Mouse (Mus musculus) kidney, embryonic 14.5 days (tissue): ENCODE results near the gene Pdzrn3. TPM values are rescaled to one million over a fixed set of nuclear protein-coding genes. Genes with fewer than 3 reads are reported as not detected.

Source experiments
- ATAC-seq: fragments of 200-750 bp; cut with Nextera tagmentation; 2 replicates; pipeline ENCODE4 v1.8.0; 2017; ENCODE audit warnings: moderate number of reproducible peaks, mild to moderate bottlenecking, moderate TSS enrichment, moderate library complexity; ENCODE audit not compliant: low FRiP score, low TSS enrichment
- H3K27ac ChIP-seq: fragments of 300-500 bp; sonication (generic); 2 replicates; pipeline ENCODE4 v1.5.1; 2014; ENCODE audit warnings: low read depth, mild to moderate bottlenecking, low read length, moderate library complexity, mixed read lengths
- H3K27me3 ChIP-seq: fragments of 300-500 bp; sonication (generic); 2 replicates; pipeline ENCODE4 v1.6.1; 2014; ENCODE audit warnings: mild to moderate bottlenecking, low read length; ENCODE audit not compliant: control insufficient read depth, insufficient read depth
- H3K36me3 ChIP-seq: fragments of 300-500 bp; sonication (generic); 2 replicates; pipeline ENCODE4 v1.6.1; 2014; ENCODE audit warnings: low read length, mixed read lengths; ENCODE audit not compliant: control insufficient read depth, insufficient read depth
- H3K4me1 ChIP-seq: fragments of 300-500 bp; sonication (generic); 2 replicates; pipeline ENCODE4 v1.6.1; 2014; ENCODE audit warnings: low read length, mixed read lengths; ENCODE audit not compliant: control insufficient read depth, insufficient read depth
- H3K4me2 ChIP-seq: fragments of 300-500 bp; sonication (generic); replicated peaks from 2 replicates; pipeline ENCODE4 v1.6.1; 2014; ENCODE audit warnings: low read depth, mild to moderate bottlenecking, low read length
- H3K4me3 ChIP-seq: fragments of 300-500 bp; sonication (generic); 2 replicates; pipeline ENCODE4 v1.5.1; 2014; ENCODE audit warnings: mild to moderate bottlenecking, low read length
- H3K9ac ChIP-seq: fragments of 300-500 bp; sonication (generic); 2 replicates; pipeline ENCODE4 v1.6.1; 2014; ENCODE audit warnings: low read depth, mild to moderate bottlenecking, low read length, moderate library complexity
- H3K9me3 ChIP-seq: fragments of 300-500 bp; sonication (generic); 2 replicates; pipeline ENCODE4 v1.6.1; 2016; ENCODE audit warnings: low read length; ENCODE audit not compliant: control insufficient read depth
- WGBS: fragments of 180-500 bp; shearing (Covaris S2); extraction: QIAGEN DNeasy Blood & Tissue Kit; methylation state at CpG from one replicate; pipeline ENCODE4 v1.1.7; 2014; 5-methylcytosine and 5-hydroxymethylcytosine counted together
- polyA plus RNA-seq: library from polyadenylated mRNA; unstranded; fragments of >200 nt; fragmentation: Nextera tagmentation; extraction: Ambion mirVana; gene quantifications from 2 replicates; pipeline ENCODE4 v1.2.1, GENCODE M21; 2014

Gene Pdzrn3
- polyA plus RNA-seq, 1 experiment from 2014 or later: 12.1 TPM

GRCm38 (mm10) chr6:101360211-101360737 is 17.4 kb downstream of the Pdzrn3 start:
- no peak overlapping the region for H3K9ac ChIP-seq
- WGBS: 46% methylated on average over 12 of the region's 12 CpGs
- H3K4me3 ChIP-seq: no peak overlapping the region
- H3K4me2 ChIP-seq: no peak overlapping the region
- H3K27ac ChIP-seq: peak overlapping the region; percentile 59; the same call in 1 of the 2 replicates
- H3K4me1 ChIP-seq: peaks cover 24% of the 10 kb centered on the region
- no peaks in the 10 kb centered on the region for H3K9me3 ChIP-seq
- no peaks in the 10 kb centered on the region for H3K27me3 ChIP-seq
- H3K36me3 ChIP-seq: no peaks in the 10 kb centered on the region
- peak; percentile 73 for ATAC-seq

GRCm38 (mm10) chr6:101359646-101360045 is 18.1 kb downstream of the Pdzrn3 start:
- H3K4me1 ChIP-seq: peaks cover 24% of the 10 kb centered on the region
- 69% methylated on average over 4 of the region's 4 CpGs for WGBS
- no peaks in the 10 kb centered on the region for H3K36me3 ChIP-seq
- H3K9ac ChIP-seq: no peak overlapping the region
- H3K4me2 ChIP-seq: no peak overlapping the region
- H3K27ac ChIP-seq: peak overlapping the region; percentile 59; the same call in 1 of the 2 replicates
- H3K27me3 ChIP-seq: no peaks in the 10 kb centered on the region
- ATAC-seq: no peak
- no peaks in the 10 kb centered on the region for H3K9me3 ChIP-seq
- no peak overlapping the region for H3K4me3 ChIP-seq

DNA sequence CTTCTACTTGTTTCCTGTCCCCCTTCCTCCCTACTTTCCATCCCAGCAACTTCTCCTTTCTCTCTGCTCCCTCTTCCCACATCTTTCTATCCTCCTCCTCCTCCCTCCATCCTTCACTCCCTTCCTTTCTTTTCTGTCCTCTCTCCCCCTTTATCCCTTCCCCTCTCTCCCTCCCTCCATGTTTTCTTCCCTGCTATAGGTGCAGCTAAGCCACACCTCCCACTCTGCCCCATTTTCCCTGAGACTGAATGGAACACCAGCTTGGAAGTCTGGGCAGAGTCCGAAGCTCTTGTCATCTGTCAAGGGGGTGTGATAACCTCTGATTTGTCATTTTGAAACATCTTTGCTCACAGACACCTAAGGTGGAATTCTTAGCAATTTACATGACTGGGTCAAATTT is 22.8 kb downstream of the Pdzrn3 start:
- H3K27me3 ChIP-seq: no peaks in the 10 kb centered on the region
- no peak overlapping the region for H3K4me2 ChIP-seq
- H3K9me3 ChIP-seq: no peaks in the 10 kb centered on the region
- no peaks in the 10 kb centered on the region for H3K36me3 ChIP-seq
- H3K27ac ChIP-seq: no peak overlapping the region
- H3K4me3 ChIP-seq: no peak overlapping the region
- H3K4me1 ChIP-seq: peaks cover 17% of the 10 kb centered on the region
- no peak for ATAC-seq
- H3K9ac ChIP-seq: no peak overlapping the region
- WGBS: 53% methylated on average over 1 of the region's 1 CpGs

DNA sequence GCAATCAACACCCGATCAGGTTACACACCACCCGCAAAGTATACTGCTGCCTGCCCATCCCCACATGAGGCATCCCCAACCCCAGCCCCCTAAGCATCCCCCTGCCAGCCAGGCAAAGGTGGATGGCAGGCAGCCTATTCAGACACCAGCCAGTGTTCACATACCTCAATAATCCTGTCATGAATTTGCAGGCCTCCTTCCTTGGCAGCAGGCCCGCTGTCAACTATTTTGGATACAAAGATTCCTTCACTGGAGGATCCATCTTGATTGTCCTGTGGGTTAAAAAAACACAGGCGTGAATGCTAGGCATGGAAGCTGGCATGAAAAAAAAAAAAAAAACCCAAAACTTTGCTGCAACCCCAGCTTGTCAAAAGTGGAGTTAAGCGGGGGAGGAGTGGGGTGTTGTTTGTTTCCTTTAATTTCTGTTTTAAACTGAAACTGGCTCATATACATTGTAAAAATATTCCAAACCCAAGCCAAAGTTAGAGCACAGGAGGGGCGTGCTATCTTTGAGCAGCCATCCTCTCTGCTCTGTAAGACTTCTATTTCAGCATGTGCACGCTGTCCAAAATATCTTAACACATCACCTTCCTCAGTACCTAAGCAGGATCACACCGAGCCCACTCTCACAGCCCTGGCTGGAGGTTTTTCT is 23.3 kb downstream of the Pdzrn3 start:
- ATAC-seq: no peak
- WGBS: 61% methylated on average over 8 of the region's 8 CpGs
- Histone ChIP-seq H3K36me3 (no peaks in the 10 kb centered on the region), H3K9ac (no peak overlapping the region), H3K4me2 (no peak overlapping the region), H3K9me3 (no peaks in the 10 kb centered on the region), H3K27me3 (no peaks in the 10 kb centered on the region), H3K27ac (no peak overlapping the region), H3K4me1 (peaks cover 13% of the 10 kb centered on the region; the same call in 1 of the 2 replicates), H3K4me3 (no peak overlapping the region)

GRCm38 (mm10) chr6:101353701-101354100 is 24.0 kb downstream of the Pdzrn3 start:
- no peak for ATAC-seq
- WGBS: 67% methylated on average over 7 of the region's 7 CpGs

DNA sequence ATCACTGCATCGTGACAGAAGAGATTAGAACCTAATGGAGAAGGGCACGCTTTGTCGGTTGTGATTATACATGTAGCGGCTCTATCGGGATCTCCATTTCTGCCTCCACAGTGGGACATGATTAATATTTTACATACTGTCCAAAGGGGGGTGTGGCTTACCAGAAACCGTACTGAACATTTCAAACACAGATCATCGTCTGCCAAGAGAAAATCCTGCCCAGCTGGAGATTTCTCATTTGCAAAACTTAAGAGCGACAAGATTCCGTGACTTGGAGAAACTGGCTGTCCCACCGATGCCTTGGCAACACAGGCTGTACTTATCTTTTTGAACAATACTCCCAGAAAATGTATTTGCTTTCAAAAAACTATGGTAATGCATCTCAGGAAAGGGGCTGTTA is 25.1 kb downstream of the Pdzrn3 start:
- no peak for ATAC-seq
- Histone ChIP-seq H3K9me3 (no peaks in the 10 kb centered on the region), H3K36me3 (no peaks in the 10 kb centered on the region), H3K4me1 (peaks cover 10% of the 10 kb centered on the region; the same call in 1 of the 2 replicates), H3K27ac (no peak overlapping the region), H3K4me2 (no peak overlapping the region), H3K9ac (no peak overlapping the region), H3K4me3 (no peak overlapping the region), H3K27me3 (no peaks in the 10 kb centered on the region)
- 79% methylated on average over 10 of the region's 10 CpGs for WGBS

More at GRCm38 (mm10) chr6:101353701-101354100, 24.0 kb downstream of the Pdzrn3 start:
- no peak overlapping the region for H3K4me2 ChIP-seq
- no peak overlapping the region for H3K9ac ChIP-seq
- no peaks in the 10 kb centered on the region for H3K36me3 ChIP-seq
- H3K4me3 ChIP-seq: no peak overlapping the region
- no peaks in the 10 kb centered on the region for H3K9me3 ChIP-seq
- H3K27me3 ChIP-seq: no peaks in the 10 kb centered on the region
- peaks cover 13% of the 10 kb centered on the region; the same call in 1 of the 2 replicates for H3K4me1 ChIP-seq
- no peak overlapping the region for H3K27ac ChIP-seq

GRCm38 (mm10) chr6:101351100-101351499 is 26.6 kb downstream of the Pdzrn3 start:
- Histone ChIP-seq H3K9ac (no peak overlapping the region), H3K9me3 (no peaks in the 10 kb centered on the region), H3K4me2 (no peak overlapping the region), H3K27me3 (no peaks in the 10 kb centered on the region), H3K4me1 (peaks cover 10% of the 10 kb centered on the region; the same call in 1 of the 2 replicates), H3K27ac (no peak overlapping the region), H3K36me3 (no peaks in the 10 kb centered on the region), H3K4me3 (no peak overlapping the region)
- WGBS: 68% methylated on average over 1 of the region's 1 CpGs
- ATAC-seq: no peak

DNA sequence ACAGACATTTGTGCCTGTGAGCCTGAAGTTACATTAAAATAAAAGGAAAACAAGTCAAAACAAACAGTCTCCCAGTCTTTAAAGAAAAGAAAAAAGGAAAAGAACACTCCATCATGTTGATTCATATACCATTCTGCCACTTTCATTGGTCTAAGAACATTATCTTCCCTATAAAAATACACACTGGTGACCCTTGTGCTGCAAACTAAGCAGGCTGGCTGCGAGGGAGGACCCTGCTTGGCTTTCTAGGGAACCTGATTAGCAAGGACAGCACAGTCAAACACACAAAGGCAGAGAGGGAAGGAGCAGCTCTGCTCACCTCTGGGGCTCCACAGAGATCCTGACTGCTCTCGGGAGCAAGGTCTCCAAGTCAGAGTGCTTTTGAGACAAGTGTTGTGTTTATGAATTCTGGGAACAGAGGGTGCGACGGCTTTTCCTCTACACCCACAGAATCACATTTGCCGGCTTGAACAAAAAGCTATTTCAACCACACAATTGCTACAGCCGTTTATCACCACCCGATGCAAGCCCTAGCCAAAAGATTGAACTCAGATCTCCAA is 27.2 kb downstream of the Pdzrn3 start:
- 32% methylated on average over 7 of the region's 7 CpGs for WGBS
- Histone ChIP-seq H3K27ac (no peak overlapping the region), H3K9me3 (no peaks in the 10 kb centered on the region), H3K4me3 (no peak overlapping the region), H3K9ac (no peak overlapping the region), H3K27me3 (no peaks in the 10 kb centered on the region), H3K36me3 (no peaks in the 10 kb centered on the region), H3K4me2 (no peak overlapping the region), H3K4me1 (peaks cover 10% of the 10 kb centered on the region; the same call in 1 of the 2 replicates)
- peak; percentile 78; the same call in 1 of the 2 replicates for ATAC-seq

GRCm38 (mm10) chr6:101348496-101348895 is 29.2 kb downstream of the Pdzrn3 start:
- Histone ChIP-seq H3K4me1 (peaks cover 10% of the 10 kb centered on the region; the same call in 1 of the 2 replicates), H3K27me3 (no peaks in the 10 kb centered on the region), H3K27ac (no peak overlapping the region), H3K36me3 (no peaks in the 10 kb centered on the region), H3K9me3 (no peaks in the 10 kb centered on the region), H3K4me2 (no peak overlapping the region), H3K4me3 (no peak overlapping the region), H3K9ac (no peak overlapping the region)
- no peak for ATAC-seq
- 90% methylated on average over 5 of the region's 5 CpGs for WGBS
